Mouse (Mus musculus) heart, postnatal 14 days (tissue): ENCODE data around the gene Zfp326. TPM values are rescaled to one million over a fixed set of nuclear protein-coding genes. Genes with fewer than 3 reads are reported as not detected.
A peak's percentile ranks its signal among the peaks of the same experiment; 100 is the strongest.

ENCODE experiments used
- DNase-seq, 2 experiments: peaks; one replicate each; pipeline ENCODE4 v3.0.0; 2021 to 2022
- intact Hi-C: fragments of 180-260 bp; cut with DNase I; formaldehyde crosslinking; loops from one replicate; pipeline ENCODE4 v1.15.1; 2025
- long read RNA-seq, 2 experiments: library from polyadenylated mRNA; stranded (forward); transcript quantifications; one replicate each; pipeline ENCODE4 v2.0.0; 2021
- total RNA-seq, 2 experiments: library from RNA; stranded (reverse); gene quantifications; 2 replicates each; pipeline ENCODE4 v1.2.3; 2021

Gene Zfp326
- total RNA-seq: 10 to 100 TPM; 14.5 to 15.6 TPM
- long read RNA-seq, experiment 1, partial matches to known transcripts: 0 of 1 reads
- long read RNA-seq, experiment 1, other reads (novel, unspliced or antisense): 1 of 1 reads
- long read RNA-seq, experiment 2: 0 reads

DNA sequence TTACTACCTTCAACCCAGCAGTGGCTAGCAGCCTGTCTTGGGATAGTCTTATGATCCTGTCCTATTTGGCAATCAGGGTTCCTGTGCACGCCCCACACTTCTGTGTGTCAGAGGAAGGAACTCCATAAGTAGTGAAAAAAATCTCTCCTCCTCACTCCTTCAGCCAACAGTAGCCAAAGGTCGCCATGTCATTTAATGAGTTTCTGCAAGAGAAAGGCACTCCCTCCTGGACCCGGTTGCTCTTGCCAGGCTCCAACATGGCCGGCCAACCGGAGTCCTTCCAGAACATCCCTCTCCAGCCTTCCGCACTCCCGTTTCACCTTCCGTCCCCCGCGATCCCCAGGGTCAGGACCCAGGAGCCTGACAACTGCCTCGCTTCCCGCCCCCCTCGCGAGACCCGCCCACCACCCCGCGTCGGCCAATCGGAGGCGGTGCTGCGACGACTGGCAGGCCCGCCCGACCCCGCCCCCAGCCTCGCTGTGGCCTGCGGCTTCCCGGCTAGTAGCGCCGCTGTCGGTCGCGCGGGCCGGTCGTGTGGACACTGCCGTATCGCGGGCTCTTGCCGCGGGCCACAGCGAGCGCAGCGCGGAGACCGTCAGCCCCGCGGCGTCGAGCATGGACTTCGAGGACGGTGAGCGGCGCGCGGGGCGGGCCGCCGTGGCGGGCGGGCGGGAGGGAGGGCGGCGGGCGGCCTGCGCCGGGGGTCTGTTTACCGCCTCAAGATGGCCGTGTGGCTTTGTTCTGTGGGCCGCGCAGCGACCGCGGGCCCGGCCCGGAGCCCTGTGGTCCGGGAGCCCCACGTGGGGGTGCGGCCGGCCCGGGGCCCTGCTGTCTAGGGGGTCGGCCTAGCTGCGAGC, at the start of gene Zfp326:
TSS of gene Zfp326 (plus strand) at position 498 of the 857 bp plus-strand sequence.
- intact Hi-C loops: no loop called here
- peak; percentile 93 to 94 for DNase-seq

DNA sequence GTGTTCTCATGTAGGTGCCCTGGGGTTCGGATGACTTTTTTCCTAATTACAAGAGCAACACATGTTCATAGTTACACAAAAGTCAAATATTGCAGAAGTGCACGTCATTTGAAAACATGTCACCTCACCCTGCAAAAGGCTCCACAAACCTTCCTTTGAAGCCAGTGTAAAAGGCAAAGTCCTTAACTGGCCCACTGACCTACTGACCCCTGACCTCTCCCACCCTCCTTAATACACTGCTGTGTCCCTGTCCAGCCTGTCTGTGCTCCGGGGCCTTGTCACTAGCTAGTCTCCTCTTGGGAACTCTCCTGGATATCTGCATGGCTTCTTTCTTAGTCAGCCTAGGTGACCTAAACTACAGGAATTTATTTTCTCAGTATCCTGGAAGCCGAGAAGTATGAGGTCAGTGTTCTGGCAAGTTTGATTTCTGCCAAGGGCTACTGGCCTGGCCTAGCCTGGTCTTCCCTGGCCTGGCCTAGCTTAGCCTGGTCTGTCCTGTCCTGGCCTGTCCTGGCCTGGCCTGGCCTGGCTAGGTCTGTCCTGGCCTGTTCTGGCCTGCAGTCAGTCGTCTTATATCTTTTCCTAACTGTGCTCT, 49.4 kb upstream of the Zfp326 start:
- intact Hi-C loops: no loop called here

DNA sequence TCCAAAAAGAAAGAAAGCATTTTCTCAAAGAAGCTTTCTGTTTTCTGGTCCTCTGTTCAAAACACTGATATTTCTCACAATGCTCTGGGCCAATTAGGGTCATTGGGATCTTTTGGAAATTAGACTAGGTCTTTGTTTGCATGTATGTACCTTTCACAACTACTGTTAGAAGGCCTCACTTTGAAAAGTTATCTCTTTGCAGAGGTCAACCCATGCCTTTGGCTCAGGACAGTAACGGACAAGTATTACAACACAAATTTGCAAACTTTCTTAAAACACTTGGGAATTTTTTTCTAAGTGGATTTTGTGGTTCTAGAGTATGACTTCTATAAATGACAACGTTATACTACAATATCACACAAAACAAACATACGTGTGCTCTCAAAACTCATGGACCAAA, 48.3 kb upstream of the Zfp326 start:
- no peak for DNase-seq
- intact Hi-C loops: no loop called here

More for the DNA sequence above, 49.4 kb upstream of the Zfp326 start:
- DNase-seq: no peak

DNA sequence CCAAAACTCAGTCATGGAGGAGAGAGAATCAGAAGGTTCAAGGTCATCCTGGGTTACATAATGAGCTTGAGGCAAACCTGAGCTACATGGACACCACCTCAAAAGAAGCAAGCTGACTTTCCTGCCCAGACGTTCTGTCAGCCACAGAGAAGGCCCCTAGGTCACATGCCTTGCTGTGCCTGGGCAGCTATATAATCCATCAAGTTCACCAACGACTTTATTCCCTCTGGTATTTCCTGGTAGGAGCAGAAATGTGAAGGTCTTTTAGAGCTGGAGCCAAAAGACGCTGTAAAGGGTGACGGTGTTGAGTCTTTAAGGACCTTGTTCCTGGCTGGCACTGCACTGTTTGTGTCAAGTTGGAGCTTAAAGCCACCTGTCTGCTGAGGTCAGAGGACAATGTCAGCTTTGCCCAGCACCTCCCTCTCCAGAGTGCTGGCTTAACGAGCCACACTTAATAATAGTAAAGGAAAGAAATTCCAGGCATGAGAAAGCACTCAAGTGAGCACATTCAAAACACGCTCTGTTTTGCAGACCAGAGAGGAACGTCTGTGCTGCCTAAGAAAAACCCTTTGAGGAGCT, 47.3 kb upstream of the Zfp326 start:
- intact Hi-C loops: no loop called here
- no peak for DNase-seq

DNA sequence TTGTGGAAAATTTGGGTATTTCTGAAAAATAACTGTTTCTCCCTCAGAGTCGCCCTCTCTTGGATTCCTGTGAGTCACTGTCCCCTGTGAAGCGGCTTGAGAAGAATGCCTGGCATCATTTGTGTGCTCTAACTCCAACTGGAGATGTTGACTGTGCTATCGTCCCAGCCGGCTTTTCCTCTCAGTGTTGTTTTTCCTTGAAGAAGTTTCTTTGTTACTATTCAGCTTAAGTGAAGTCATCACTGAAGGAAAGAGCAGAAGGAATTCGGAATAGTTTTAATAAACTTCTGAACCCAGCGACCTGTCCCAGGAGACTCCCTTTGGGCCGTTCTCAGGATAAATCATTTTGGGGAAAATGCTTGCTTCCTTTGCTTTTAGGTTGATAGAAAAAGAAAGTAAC, 44.2 kb upstream of the Zfp326 start:
- intact Hi-C loops: no loop called here
- peak; percentile 19 to 54 for DNase-seq

DNA sequence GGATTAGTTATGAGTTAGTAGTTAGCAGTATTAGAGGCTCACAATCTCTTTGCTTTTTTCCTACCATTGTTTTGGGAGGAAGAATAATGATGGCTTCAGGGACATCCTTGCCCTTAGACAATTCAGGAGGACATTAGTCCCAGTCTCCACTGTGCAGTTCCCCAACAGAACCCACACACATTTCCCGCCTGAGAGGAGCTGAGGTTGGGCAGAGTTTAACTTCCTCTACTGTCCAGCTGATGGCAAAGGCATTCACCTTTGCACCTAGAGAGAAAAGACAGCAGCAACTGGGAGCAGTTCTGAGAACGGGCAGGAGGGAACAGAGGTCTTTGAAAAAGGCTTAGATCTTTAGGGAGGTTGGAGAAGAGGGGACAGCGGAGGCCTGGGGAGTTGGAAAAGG, 42.4 kb upstream of the Zfp326 start:
- intact Hi-C loops: no loop called here
- DNase-seq: no peak

DNA sequence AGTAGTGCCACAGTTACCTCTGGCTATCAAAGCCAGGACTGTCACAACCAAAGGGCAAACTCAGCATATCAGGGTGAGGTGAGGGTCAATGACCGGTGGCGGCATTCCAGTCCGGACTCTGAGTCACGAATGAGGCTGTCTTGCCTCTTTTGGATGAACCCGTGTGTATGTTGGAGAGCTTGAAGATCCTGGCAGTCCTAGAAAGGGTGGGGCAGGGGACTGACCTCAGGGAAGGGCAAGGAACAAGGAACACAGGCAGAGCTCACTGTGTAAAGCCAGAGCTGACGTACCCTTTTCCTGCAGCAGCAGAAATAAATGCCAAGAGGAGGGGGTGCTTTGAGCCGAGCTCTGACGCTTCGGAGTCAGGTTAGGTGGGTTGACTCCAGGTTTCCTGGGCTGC, 40.4 kb upstream of the Zfp326 start:
- DNase-seq: peak; percentile 43 to 60
- intact Hi-C loops: no loop called here

DNA sequence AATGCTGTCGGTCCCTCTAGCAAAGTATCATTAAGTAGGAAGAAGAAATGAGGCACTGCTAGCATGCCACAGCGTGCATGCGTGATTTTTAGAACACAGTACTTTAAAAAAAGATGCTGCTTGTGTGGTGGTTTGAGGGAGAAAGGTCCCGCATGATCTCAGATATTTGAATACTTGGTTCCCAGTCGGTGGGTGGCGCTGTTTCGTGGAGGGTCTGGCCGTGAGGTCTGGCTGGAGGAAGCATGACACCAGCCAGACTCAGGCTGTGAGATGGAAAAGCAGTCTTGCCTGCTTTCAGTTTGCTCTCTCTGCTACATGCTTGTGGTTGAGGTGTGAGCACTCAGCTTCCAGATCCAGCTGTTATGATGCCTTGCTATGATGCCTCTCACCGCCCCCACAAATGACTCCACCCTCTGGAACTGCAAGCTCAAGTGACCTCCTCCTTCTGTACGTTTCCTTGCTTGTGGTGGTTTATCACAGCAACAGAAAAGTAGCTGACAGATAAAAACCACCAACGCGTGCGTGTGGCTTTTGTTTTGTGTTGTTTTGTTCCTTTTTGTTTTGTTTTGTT, 36.5 kb upstream of the Zfp326 start:
- intact Hi-C loops: no loop called here
- no peak for DNase-seq

DNA sequence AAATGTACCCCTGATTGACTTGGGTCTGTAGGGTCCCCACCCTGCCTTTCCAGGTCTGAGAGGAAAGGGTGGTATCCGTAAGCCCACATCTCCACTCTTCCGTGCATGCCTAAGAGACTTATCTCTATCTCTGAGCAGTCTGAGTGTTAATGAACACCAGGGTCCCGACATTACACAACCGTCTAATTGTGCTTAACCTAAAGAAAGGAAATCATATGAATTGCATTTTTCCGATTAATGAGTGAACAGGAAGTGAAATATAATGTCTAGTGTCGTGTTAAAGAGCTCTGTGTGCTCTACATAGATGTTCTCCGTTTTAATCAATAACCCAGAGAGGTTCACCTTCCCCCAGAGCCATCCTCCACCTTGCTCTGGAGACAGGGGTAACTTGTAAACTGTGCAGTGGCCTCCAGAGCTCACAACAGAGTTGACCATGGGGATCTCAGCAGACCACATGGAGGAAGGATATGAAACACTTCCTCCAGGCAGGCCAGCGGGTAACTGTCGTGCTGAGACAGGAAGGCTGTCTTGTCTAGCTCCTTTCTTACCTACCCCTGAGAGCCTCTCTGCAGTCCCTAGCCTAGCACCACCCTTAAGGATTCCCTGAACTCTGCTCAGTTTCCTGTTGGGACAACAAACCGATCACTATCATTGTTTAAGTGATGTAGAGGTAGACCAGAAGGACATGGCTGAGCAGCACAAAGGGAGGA, 32.2 kb upstream of the Zfp326 start:
- DNase-seq: no peak
- intact Hi-C loops: no loop called here

DNA sequence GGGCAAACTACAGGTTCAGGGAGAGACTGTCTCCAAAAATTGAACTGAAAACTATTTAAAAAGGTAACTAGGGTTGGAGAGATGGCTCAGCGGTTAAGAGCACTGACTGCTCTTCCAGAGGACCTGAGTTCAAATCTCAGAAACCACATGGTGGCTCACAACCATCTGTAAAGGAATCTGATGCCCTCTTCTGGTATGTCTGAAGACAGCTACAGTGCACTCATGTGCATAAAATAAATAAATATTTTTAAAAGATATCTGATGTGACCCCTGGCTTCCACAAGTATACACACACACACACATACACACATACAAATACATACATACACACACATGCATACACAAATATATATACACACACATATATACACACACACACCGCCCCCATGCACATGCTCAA, 31.3 kb upstream of the Zfp326 start:
- intact Hi-C loops: no loop called here
- DNase-seq: no peak

DNA sequence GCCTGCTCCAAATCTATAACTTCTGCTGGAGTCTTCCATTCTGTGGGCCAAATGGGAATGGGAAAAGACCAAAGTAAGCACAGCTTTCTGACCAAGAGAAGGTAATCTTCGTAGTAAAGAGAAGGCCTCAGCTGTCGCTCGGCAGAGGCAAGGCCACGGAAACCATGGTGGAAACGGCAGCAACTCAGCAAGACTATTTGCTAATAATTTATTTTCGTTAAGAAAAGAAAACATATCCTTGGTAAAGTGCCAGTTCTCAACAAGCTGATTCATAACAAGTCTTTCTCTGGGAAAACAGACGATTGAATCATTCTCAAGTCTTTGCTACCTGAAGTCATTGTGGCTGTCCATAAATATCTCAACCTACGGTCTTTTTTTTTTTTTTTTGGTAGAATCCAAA, 28.6 kb upstream of the Zfp326 start:
- DNase-seq: no peak
- intact Hi-C loops: no loop called here

DNA sequence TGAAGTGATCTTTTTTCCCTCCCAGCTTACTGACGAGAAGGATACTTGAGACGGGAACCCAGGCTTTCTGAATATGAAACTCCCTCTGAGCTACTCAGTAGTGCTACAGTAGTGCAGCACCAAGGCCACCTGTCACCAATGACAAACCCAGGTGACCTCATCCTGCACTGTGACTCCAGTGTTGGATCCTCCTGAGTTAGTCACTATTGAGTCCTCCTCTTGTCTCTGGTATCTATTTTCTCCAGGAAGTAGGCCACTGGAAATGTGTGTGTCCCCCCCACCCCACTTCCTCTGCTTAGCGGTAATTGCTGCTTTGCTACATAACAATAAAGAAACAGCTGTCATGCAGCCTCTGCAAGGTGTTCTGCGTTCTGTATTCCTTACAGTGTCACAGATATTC, 27.1 kb upstream of the Zfp326 start:
- intact Hi-C loops: no loop called here
- no peak for DNase-seq

DNA sequence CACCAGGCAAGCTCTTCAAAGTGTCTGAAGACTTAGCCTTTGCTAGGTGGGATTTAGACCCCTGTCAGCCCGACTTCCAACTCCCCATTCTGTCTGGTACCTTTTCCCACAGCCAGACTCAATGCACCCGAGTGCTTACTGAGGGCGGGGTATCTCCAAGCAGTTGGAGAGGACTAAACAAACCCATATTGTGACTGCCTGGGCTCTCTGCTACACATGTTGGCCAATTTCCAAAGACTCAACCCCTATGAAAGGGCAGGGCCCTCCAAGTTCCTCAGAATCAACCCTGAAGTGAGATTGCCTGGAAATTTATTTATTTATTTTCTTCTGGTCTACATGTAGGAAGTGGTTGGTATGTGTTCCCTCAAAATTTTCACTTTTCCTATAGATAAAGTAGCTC, 26.7 kb upstream of the Zfp326 start:
- intact Hi-C loops: no loop called here
- no peak for DNase-seq

DNA sequence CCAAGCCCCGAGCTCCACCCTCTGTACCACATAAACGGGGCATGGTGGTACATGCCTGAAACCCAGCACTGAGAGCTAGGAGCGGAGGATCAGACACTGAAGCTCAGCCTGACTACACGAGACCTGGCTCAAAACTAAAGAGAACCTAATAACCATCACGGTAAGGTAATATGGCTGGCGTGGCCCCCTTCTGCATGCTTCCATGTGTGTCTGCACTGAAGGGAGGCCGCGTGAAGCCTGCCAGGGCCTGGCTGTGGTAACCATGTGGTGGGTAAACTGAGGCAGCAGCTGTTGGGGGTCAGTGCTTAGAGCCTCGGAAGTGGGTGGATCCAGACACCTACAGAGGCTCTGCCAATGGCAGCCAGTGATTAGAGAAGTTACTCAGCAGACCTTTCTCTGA, 23.1 kb upstream of the Zfp326 start:
- DNase-seq: no peak
- intact Hi-C loops: no loop called here

DNA sequence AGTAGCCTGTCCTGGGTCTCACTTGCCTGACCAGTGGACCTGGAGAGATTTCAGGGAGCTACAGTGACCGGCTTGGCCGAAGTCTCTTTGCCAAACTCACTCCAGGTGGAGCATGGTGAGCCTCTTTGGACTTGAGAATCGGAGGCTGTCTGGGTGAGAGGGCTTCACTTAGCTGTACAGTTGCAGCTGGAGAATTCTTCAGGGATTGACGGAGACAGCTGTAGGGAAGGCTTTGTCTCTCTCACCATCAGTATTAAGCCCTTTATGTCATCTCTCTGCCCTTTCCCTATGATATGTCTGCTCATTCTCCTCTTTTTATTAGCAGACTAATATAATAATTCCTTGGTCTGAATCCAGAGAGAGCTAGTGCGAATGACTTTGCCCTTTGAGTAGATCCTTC, 18.9 kb upstream of the Zfp326 start:
- no peak for DNase-seq
- intact Hi-C loops: no loop called here

DNA sequence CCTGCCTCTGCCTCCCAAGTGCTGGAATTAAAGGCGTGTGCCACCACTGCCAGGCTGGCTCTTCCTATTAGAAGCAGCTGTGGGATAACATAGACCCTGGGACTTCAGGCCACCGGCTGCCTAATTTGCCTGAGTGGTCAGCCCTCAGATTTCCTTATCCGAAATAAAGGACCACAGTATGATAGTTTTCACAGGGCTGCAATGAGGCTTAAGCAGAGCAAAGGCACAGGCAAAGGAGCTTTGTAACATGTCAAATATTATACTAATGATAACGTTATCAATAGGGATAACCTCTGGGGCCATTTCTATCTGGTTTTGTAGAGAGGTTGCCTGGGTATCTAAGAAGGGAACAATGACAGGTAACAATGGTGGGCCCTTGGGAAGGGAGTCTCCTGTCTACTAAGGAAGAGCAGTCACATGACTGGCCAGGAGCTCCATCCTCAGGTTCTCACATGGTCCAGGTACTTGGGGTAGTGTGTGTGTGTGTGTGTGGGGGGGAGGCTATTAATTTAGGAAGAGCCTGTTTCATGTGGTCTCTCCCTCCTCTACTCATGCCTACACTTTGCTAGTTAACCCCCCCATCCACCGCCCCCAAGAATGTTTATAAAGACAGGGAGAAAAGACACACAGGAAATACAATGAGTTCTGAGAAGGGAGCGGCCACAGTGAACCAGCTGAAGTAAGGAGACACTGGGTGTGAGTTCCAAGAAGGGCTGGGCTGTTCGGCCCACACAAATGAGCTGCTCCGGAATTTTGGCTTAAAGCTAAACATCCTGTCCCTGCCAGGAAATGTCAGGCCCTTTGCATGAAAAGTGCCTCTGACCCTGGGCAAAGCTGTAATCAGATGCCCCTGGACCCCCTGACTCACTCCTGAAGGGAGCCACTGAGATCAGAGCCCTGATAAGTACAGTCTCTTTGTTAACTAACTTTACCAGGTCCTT, 17.3 kb upstream of the Zfp326 start:
- peak; percentile 31 to 33 for DNase-seq

DNA sequence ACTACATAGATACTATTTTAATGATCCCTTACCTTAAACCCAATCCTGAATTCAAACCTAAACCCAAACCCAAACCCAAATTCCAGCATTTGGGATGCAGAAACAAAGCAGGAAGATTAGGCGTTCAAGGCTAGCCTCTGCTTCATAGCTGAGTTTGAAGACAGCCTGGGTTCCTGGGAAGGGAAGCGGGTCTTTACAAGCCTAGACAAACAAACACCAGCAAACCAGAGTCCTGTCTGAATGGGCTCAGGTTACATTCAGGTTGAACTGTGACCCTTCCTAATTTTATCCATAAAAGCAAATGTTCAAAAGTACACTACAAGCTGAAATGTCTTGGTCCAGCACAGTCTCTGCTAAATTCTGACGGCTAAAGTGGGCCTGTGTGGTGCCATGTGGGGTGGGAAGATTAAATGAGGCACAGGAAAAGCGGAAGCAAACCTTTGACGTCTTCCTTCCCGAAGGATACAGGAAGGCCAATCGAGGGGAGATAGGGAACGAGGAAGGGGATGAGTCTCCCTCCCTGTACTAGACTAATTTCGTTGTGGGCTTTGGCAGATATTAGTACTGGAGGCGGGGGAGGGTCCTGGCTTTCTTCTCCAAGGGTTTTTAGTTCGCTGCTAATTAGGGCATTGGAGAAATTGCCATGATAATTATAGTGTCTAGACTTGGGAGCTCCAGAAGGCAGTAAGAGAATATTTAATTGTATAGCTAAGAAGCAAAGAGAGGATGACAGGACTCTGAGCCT, 16.5 kb upstream of the Zfp326 start:
- intact Hi-C loops: no loop called here
- DNase-seq: no peak

More for the DNA sequence above, 17.3 kb upstream of the Zfp326 start:
- intact Hi-C loops: no loop called here

DNA sequence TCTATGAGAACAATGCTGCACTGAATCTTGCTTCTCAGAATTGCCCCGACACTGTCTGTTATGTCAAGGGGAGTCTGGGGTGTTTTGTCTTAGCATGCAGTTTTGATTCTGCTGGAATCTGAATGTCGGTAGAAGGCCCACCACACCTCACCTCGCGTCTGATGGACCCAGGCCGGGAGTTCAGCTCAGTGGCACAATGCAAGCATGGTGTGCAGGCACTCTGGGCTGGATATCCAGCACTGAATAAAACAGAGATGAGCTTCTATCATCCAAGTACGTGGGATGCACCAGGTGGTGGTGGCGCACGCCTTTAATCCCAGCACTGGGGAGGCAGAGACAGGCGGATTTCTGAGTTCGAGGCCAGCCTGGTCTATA, 15.9 kb upstream of the Zfp326 start:
- intact Hi-C loops: no loop called here
- DNase-seq: no peak

DNA sequence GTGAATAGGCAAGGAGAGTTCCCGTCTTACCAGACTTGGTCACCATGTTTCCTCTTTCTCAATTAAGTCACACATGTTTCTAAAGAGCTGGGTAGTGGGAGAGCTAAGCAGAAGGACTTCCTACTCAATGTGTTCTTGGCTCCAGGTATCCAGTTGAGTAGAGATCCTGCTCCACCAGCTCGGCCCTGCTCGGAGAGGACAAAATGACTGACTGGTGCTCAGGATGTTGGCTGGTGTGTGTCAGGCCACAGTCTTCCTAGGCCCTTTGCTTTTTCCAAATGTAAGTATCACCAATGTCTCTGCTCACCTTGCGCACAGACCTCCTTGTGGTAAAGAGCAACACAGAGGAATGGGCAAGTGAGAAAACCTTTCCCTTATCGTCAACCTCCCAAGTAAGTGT, 14.7 kb upstream of the Zfp326 start:
- DNase-seq: no peak
- intact Hi-C loops: no loop called here
